Comparison of ENCODE assay signal across 8 mouse cellular contexts in genomic region chr2:167687651-167688101, GRCm38 (mm10). TPM values are rescaled to one million over a fixed set of nuclear protein-coding genes. Genes with fewer than 3 reads are reported as not detected.
DNase-seq lines count a peak whose midpoint lies in the region; ATAC-seq lines count a peak whose summit lies in the region.

No protein-coding gene starts in this region.

- H3K27ac ChIP-seq in forebrain, embryonic 12.5 days: no peak overlapping the region

- H3K36me3 ChIP-seq in forebrain, embryonic 12.5 days (replicated peaks): no peaks in the 10 kb centered on the region

- H3K4me1 ChIP-seq in forebrain, embryonic 12.5 days: peaks cover 16% of the 10 kb centered on the region

- peak; percentile 97 for DNase-seq in heart, adult 11 months
- no peak for DNase-seq in heart, postnatal 4 days
- DNase-seq in retina, postnatal 1 day: peak; percentile 30
- DNase-seq in retina, embryonic 14.5 days (ENCODE audit: low spot score): no peak
- no peak for DNase-seq in spleen, adult 12 weeks (ENCODE audit: low spot score)

- H3K9me3 ChIP-seq in forebrain, embryonic 12.5 days: no peaks in the 10 kb centered on the region

- no peak overlapping the region for H3K9ac ChIP-seq in forebrain, embryonic 12.5 days

- H3K27me3 ChIP-seq in forebrain, embryonic 12.5 days: peaks cover 71% of the 10 kb centered on the region

- ATAC-seq in granulocyte monocyte progenitor cell, adult 5-6 weeks (replicated peaks; ENCODE audit: poor library complexity, severe bottlenecking): peak; percentile 8; the same call in 1 of the 2 replicates
- ATAC-seq in monocyte, adult 5-6 weeks (replicated peaks; ENCODE audit: insufficient number of reproducible peaks, low FRiP score, low TSS enrichment, poor library complexity, severe bottlenecking): peak; percentile 33
- no peak for ATAC-seq in forebrain, embryonic 12.5 days (ENCODE audit: low FRiP score)

- WGBS in forebrain, embryonic 12.5 days: 54% methylated on average over 11 of the region's 11 CpGs

- no peak overlapping the region for H3K4me3 ChIP-seq in forebrain, embryonic 12.5 days (replicated peaks)

- no peak overlapping the region for H3K4me2 ChIP-seq in forebrain, embryonic 12.5 days

RNA-seq across cellular contexts. Expression of gene Cebpb, which starts 1.0 kb away (rescaled TPM):
- total RNA-seq in heart, postnatal 4 days (2021): 10 to 100 TPM; 15.9 to 16.6 TPM
- 11.8 and 15.7 TPM in 2 replicates for total RNA-seq in granulocyte monocyte progenitor cell, adult 5-6 weeks (2014; fragmentation: Nextera tagmentation)
- total RNA-seq in granulocyte monocyte progenitor cell, adult 5-6 weeks (2017): 17.8 and 27.5 TPM in 2 replicates
- 255 to 567 TPM (median 357 TPM) in 3 replicates for total RNA-seq in monocyte, adult 5-6 weeks (2017)
- polyA plus RNA-seq in forebrain, embryonic 12.5 days (2016; fragmentation: Nextera tagmentation; extraction: Ambion mirVana): 0.95 and 1.5 TPM in 2 replicates

RNA-seq across cellular contexts. Expression of gene Tmem189, which starts 1.9 kb away (rescaled TPM):
- 10 to 100 TPM; 41.1 to 41.6 TPM for total RNA-seq in heart, postnatal 4 days (2021)
- total RNA-seq in granulocyte monocyte progenitor cell, adult 5-6 weeks (2014; fragmentation: Nextera tagmentation): 24.7 and 28.9 TPM in 2 replicates
- total RNA-seq in granulocyte monocyte progenitor cell, adult 5-6 weeks (2017): 13.4 and 13.6 TPM in 2 replicates
- total RNA-seq in monocyte, adult 5-6 weeks (2017): 55.2 to 64.6 TPM (median 57.9 TPM) in 3 replicates
- 31.2 and 34.5 TPM in 2 replicates for polyA plus RNA-seq in forebrain, embryonic 12.5 days (2016; fragmentation: Nextera tagmentation; extraction: Ambion mirVana)

RNA-seq across cellular contexts. Expression of gene Gm20431, which starts 26.4 kb away (rescaled TPM):
- total RNA-seq in heart, postnatal 4 days (2021): 10 to 100 TPM; 23.0 to 26.1 TPM
- total RNA-seq in granulocyte monocyte progenitor cell, adult 5-6 weeks (2014; fragmentation: Nextera tagmentation): 4.6 and 11.6 TPM in 2 replicates
- total RNA-seq in granulocyte monocyte progenitor cell, adult 5-6 weeks (2017): not detected in 2 replicates
- not detected in 3 replicates for total RNA-seq in monocyte, adult 5-6 weeks (2017)
- polyA plus RNA-seq in forebrain, embryonic 12.5 days (2016; fragmentation: Nextera tagmentation; extraction: Ambion mirVana): 7.5 and 10.2 TPM in 2 replicates

RNA-seq across cellular contexts. Expression of gene Ube2v1, which starts 55.8 kb away (rescaled TPM):
- 100 to 1,000 TPM; 131 to 137 TPM for total RNA-seq in heart, postnatal 4 days (2021)
- total RNA-seq in granulocyte monocyte progenitor cell, adult 5-6 weeks (2014; fragmentation: Nextera tagmentation): 112 and 155 TPM in 2 replicates
- total RNA-seq in granulocyte monocyte progenitor cell, adult 5-6 weeks (2017): 49.7 and 50.5 TPM in 2 replicates
- total RNA-seq in monocyte, adult 5-6 weeks (2017): 43.7 to 97.6 TPM (median 59.7 TPM) in 3 replicates
- polyA plus RNA-seq in forebrain, embryonic 12.5 days (2016; fragmentation: Nextera tagmentation; extraction: Ambion mirVana): 303 and 311 TPM in 2 replicates

Comparison
In these comparisons a context has a peak if more than half of its experiments do, and no peak if none do; other contexts are left out.
1. DNase-seq: peak in heart, adult 11 months (single experiment) and retina, postnatal 1 day (single experiment); none in heart, postnatal 4 days (single experiment), retina, embryonic 14.5 days (single experiment) and spleen, adult 12 weeks (single experiment).